Mouse (Mus musculus): Measurements from ENCODE around the gene Clec16a.

DNA sequence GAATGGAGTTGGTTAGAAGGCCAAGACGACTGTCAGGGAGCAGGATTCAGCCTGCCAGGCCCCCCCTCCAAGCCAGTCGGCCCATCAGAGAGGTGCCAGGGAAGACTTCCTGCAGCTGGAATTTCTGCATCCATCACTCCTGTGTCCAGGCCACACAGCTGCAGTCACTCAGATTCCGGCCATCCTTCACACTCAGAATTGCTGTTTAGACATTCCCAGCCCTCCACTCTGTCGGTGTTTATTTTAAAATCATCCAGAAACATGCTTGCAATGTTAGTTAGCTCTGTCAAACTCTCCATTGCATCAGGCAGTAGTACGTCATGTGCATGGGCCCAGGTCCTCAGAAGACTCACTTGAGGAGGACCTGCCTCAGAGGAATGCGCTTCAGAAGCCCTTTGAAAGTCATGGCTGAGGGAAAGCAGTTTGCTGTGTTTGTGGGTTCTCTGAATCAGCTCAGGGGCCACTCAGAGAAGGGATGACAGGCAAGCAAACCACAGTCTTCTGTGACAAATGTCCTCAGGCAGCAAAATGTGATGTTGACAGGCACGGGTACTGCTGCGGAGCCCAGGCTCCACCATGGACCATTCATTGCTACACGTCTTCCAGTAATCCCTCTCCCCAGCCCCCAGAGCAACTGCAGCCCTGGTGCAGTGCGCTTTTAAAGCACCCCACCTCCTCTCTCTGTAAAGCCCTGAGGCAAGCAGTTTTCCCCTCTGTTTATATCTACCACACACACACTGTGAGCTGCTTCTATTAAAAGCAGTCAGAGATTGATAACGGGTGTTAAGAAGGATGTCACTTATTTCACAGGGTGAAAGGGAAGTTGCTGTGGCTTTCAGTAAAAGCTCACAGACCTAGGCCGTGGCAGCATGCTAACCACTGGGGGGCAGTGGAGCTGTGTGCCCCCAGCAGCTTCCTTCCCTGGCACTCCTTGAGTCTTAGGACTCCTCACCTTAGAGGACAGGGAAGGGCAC is 120.1 kb downstream of the Clec16a start:
- TF ChIP-seq CTCF (IDR thresholded peaks at IDR 0.05; ENCODE audit: low read depth), result peak; percentile 78
- TF ChIP-seq EP300 (IDR thresholded peaks at IDR 0.05; ENCODE audit: low read depth), result no peak

All from liver, embryonic 14.5 days (tissue).